Mouse (Mus musculus): ENCODE results near the gene Tnfsf13. TPM values are rescaled to one million over a fixed set of nuclear protein-coding genes. Genes with fewer than 3 reads are reported as not detected.
"Not testable (repeated sequence)": the region's sequence is repeated elsewhere in the genome, so short reads cannot be mapped to it uniquely, and the experiment has no call there.

Gene Tnfsf13
- polyA plus RNA-seq (2012), result not detected in 2 replicates

DNA sequence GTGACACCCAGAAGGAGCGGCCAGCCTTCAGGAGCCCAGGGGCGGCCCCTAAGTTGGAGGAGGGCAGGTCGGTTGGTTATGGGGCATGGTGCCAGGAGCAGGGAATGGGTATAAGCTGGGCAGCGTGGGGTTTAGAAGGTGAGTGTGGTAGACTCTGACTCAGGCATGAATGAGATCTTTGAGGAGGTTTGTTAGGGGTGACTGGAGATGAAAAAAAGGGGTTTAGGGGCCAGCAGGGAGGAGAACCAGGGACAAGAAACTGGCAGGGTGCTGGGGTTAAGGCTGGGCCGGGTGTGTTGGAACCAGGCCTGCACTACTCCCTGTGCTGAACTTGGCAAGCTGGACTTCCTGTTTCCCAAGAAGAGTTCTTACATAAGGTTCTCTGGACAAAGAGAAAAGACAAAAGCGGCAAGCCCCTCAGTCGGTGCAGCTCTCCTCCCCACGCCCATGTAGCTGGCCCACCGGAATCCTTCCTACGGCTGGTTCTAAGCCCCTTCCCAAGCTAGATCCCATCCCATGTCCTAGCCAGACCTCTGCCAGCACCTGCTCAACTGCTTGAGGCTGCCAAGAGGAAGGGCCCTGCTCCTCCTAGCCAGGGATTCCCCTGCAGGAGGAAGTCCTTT is at the start of gene Tnfsf13:
Gene Tnfsf13 (minus strand): TSS at position 259 of the 623 bp plus-strand sequence.
- TF ChIP-seq GATA1 (IDR thresholded peaks at IDR 0.05; ENCODE audit: low read length), result no peak
- TF ChIP-seq TAL1 (IDR thresholded peaks at IDR 0.05; ENCODE audit: low read length), result no peak
- H3K9me3 ChIP-seq (ENCODE audit: control insufficient read depth, low read length), result no peaks in the 10 kb centered on the region
- no peaks in the 10 kb centered on the region; the same call in 1 of the 2 replicates for H3K36me3 ChIP-seq (ENCODE audit: control insufficient read depth)
- H3K4me3 ChIP-seq (replicated peaks), result no peak within 1 kb of the TSS
- peaks cover 7% of the 10 kb centered on the region for H3K27me3 ChIP-seq (ENCODE audit: control insufficient read depth)
- H3K4me1 ChIP-seq (ENCODE audit: control insufficient read depth), result peaks cover 34% of the 10 kb centered on the region

DNA sequence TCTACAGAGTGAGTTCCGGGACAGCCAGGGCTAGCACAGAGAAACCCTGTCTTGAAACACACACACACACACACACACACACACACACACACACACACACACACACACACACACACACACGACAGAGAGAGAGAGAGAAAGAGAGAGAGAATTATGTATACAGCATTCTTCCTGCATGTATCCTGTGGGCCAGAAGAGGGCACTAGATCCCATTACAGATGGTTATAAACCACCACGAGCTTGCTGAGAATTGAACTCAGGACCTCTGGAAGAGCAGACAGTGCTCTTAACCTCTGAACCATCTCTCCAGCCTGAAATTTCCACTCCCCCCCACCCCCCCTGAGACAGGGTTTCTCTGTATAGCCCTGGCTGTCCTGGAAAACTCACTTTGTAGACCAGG is 45.8 kb upstream of the Tnfsf13 start:
- H3K4me3 ChIP-seq (replicated peaks); H3K4me1 ChIP-seq (ENCODE audit: control insufficient read depth); H3K27me3 ChIP-seq (ENCODE audit: control insufficient read depth); H3K9me3 ChIP-seq (ENCODE audit: control insufficient read depth, low read length): not testable (repeated sequence)
- H3K36me3 ChIP-seq (ENCODE audit: control insufficient read depth), result peaks cover 38% of the 10 kb centered on the region

DNA sequence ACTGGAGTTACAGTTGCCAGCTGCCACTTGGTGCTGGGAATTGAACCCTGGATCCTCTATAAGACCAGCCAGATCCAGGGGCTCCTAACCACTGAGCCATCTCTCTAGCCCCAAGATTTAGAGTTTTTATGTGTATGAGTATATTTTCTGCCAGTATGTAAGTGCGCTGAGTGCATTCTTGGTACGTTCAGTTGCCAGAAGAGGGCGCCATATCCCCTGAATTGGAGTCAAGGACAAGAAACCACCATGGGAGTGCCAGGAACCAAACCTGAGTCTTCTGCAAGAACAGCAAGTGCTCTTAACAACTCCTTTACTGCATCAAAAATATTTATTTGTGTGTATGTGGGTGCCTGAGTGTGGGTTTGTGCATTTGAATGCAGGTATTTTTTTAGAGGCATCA is 43.5 kb upstream of the Tnfsf13 start:
- Histone ChIP-seq H3K4me1 (ENCODE audit: control insufficient read depth) (peaks cover 13% of the 10 kb centered on the region), H3K36me3 (ENCODE audit: control insufficient read depth) (peaks cover 14% of the 10 kb centered on the region), H3K9me3 (ENCODE audit: control insufficient read depth, low read length) (peaks cover 9% of the 10 kb centered on the region), H3K4me3 (replicated peaks) (no peak overlapping the region), H3K27me3 (ENCODE audit: control insufficient read depth) (no peaks in the 10 kb centered on the region)
- TF ChIP-seq TAL1 (IDR thresholded peaks at IDR 0.05; ENCODE audit: low read length) (no peak), GATA1 (IDR thresholded peaks at IDR 0.05; ENCODE audit: low read length) (no peak)

DNA sequence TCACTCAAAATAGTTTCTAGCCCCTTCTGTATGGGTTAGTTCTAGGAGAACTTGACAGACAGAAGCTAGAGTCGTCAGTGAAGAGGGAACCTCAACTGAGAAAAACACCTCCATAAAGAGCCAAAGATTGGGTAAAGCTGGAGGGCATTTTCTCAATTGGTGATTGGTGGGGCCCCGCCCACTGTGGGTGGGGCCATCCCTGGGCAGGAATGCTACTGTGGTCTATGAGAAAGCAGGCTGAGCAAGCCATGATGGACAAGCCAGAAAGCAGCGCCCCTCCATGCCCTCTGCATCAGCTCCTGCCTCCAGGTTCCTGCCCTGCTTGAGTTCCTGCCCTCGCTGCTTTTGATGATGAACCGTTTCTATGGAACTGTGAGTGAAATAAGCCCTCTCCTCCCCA is 40.4 kb upstream of the Tnfsf13 start:
- Histone ChIP-seq H3K4me3 (replicated peaks) (no peak overlapping the region), H3K36me3 (ENCODE audit: control insufficient read depth) (no peaks in the 10 kb centered on the region), H3K27me3 (ENCODE audit: control insufficient read depth) (no peaks in the 10 kb centered on the region), H3K4me1 (ENCODE audit: control insufficient read depth) (peaks cover 18% of the 10 kb centered on the region), H3K9me3 (ENCODE audit: control insufficient read depth, low read length) (peaks cover 9% of the 10 kb centered on the region)
- TF ChIP-seq TAL1 (IDR thresholded peaks at IDR 0.05; ENCODE audit: low read length), result no peak
- TF ChIP-seq GATA1 (IDR thresholded peaks at IDR 0.05; ENCODE audit: low read length), result no peak

DNA sequence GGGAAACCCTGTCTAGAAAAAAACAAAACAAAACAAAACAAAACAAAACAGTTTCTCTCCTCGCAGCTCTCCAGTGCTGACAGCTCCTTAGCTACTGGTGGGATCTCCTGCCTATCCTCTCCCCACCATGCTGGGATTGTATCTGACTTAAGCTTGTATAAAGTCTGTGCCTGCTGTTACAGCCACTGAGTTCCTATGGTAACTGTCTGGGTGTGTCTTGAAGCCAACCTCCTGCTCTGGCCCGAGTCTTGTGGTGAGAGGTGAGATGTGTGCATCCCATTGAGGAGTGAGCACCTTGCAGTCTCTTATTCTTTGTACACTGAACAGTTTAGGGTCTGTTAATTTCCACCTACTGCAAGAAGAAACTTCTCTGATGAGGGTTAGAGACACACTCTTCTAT is 37.5 kb upstream of the Tnfsf13 start:
- Histone ChIP-seq H3K27me3 (ENCODE audit: control insufficient read depth) (no peaks in the 10 kb centered on the region), H3K9me3 (ENCODE audit: control insufficient read depth, low read length) (peaks cover 9% of the 10 kb centered on the region), H3K36me3 (ENCODE audit: control insufficient read depth) (no peaks in the 10 kb centered on the region), H3K4me1 (ENCODE audit: control insufficient read depth) (peaks cover 37% of the 10 kb centered on the region), H3K4me3 (replicated peaks) (no peak overlapping the region)
- TF ChIP-seq GATA1 (IDR thresholded peaks at IDR 0.05; ENCODE audit: low read length), result no peak
- TF ChIP-seq TAL1 (IDR thresholded peaks at IDR 0.05; ENCODE audit: low read length), result no peak

DNA sequence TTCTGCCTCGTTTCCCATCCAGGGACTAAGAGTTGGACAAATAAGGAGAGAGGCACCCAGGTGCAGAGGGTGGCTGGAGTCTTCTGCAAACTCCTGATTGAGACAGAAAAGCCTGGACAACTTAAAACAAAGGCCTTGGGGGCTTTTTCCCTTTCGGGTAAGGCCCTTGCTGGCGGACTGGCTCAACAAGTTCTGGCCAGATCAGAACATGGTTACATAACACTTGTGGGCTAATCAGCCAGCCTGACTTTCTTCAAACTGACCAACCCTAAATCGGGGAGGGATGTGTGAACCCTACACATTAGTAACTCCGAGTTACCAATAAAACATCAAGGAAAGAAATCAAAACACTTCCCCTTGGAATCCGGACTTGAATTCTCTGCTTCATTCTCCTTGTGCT is 35.3 kb upstream of the Tnfsf13 start:
- Histone ChIP-seq H3K36me3 (ENCODE audit: control insufficient read depth) (no peaks in the 10 kb centered on the region), H3K27me3 (ENCODE audit: control insufficient read depth) (no peaks in the 10 kb centered on the region), H3K9me3 (ENCODE audit: control insufficient read depth, low read length) (peaks cover 9% of the 10 kb centered on the region), H3K4me1 (ENCODE audit: control insufficient read depth) (peaks cover 50% of the 10 kb centered on the region), H3K4me3 (replicated peaks) (no peak overlapping the region)
- TF ChIP-seq TAL1 (IDR thresholded peaks at IDR 0.05; ENCODE audit: low read length) (no peak), GATA1 (IDR thresholded peaks at IDR 0.05; ENCODE audit: low read length) (no peak)

DNA sequence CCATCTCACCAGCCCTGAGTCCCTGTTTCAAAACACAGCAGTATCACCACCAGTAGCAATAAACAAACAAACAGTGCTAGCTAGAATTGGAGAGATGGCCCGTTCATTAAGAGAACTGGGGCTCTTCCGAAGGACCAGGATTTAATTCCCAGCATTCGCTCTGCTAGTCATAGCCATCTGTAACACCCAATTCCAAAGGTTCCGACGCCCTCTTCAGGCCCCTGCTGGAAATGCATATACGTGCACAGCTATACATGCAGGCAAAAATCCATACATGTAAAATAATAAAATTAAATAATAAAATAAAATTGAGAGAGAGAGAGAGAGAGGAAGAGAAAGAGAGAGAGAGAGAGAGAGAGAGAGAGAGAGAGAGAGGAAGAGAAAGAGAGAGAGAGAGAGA is 33.8 kb upstream of the Tnfsf13 start:
- Histone ChIP-seq H3K4me3 (replicated peaks) (no peak overlapping the region), H3K36me3 (ENCODE audit: control insufficient read depth) (no peaks in the 10 kb centered on the region), H3K9me3 (ENCODE audit: control insufficient read depth, low read length) (peaks cover 5% of the 10 kb centered on the region), H3K4me1 (ENCODE audit: control insufficient read depth) (peaks cover 52% of the 10 kb centered on the region), H3K27me3 (ENCODE audit: control insufficient read depth) (no peaks in the 10 kb centered on the region)
- TF ChIP-seq GATA1 (IDR thresholded peaks at IDR 0.05; ENCODE audit: low read length) (no peak), TAL1 (IDR thresholded peaks at IDR 0.05; ENCODE audit: low read length) (no peak)

DNA sequence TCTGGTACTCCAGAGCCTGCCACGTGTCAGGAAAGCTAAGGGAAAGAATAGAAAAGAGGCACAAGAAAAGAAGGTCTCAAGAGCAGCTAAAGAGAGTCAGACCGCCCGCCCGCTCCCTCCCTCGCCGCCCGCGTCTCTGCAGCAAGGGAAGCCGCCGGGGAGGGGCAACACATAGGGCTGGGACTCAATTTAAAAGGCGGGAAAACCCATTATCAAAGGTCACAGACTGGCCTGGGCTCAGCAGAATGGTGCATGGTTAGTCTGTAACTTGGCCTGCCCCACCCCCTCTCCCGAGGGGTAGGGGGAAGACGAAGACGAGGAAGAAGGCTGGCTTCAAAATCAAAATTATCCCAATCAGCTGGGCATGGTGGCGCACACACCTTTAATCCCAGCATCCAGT is 33.1 kb upstream of the Tnfsf13 start:
- H3K4me1 ChIP-seq (ENCODE audit: control insufficient read depth), result peaks cover 52% of the 10 kb centered on the region
- peak overlapping the region; percentile 52 for H3K4me3 ChIP-seq (replicated peaks)
- H3K9me3 ChIP-seq (ENCODE audit: control insufficient read depth, low read length), result peaks cover 3% of the 10 kb centered on the region
- H3K36me3 ChIP-seq (ENCODE audit: control insufficient read depth), result no peaks in the 10 kb centered on the region
- H3K27me3 ChIP-seq (ENCODE audit: control insufficient read depth), result no peaks in the 10 kb centered on the region
- TF ChIP-seq TAL1 (IDR thresholded peaks at IDR 0.05; ENCODE audit: low read length) (0 out of 3 replicates have a peak, but pooled peaks have one; percentile 24), GATA1 (IDR thresholded peaks at IDR 0.05; ENCODE audit: low read length) (no peak)

DNA sequence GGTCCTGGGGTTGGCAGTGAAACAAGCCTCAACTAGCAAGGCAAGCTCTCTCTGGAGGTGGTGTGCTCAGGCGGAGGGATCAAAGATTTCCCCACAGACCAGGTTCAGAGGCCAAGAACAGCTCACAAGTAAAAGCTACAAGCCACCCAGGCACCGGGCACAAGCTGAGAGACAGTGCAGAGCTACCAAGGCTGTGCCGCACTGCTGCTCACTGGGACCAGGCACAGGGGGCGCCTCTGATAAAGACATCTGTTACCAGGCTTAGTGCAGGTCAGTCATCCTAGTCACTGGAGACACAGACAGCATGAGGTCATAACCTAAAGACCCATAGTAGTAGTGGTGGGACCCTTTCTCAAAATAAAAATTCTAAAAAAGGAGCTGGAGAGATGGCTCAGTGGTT is 31.4 kb upstream of the Tnfsf13 start:
- no peak overlapping the region for H3K4me3 ChIP-seq (replicated peaks)
- no peak for TF ChIP-seq TAL1 (IDR thresholded peaks at IDR 0.05; ENCODE audit: low read length)
- no peak for TF ChIP-seq GATA1 (IDR thresholded peaks at IDR 0.05; ENCODE audit: low read length)
- H3K9me3 ChIP-seq (ENCODE audit: control insufficient read depth, low read length), result peaks cover 3% of the 10 kb centered on the region
- no peaks in the 10 kb centered on the region for H3K27me3 ChIP-seq (ENCODE audit: control insufficient read depth)
- H3K4me1 ChIP-seq (ENCODE audit: control insufficient read depth), result peaks cover 48% of the 10 kb centered on the region
- H3K36me3 ChIP-seq (ENCODE audit: control insufficient read depth), result no peaks in the 10 kb centered on the region

DNA sequence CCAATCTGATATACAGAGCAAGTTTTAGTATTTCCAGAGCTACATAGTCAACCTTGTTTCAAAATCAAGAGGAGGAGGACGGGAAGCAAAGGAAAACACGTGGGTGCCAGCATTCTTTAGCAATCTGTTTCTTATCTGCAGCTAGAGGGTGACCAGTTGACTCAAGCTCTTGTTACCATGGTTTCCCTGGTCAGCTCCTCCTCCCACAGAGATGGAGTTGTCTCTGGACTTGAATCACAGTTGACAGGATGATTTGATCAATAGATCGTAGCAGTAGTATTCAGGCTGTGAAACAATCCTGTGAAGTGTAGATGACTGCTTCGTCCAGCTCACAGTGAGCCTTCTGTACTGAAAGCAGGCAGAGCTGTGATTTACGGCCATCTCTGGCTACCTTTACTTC is 30.3 kb upstream of the Tnfsf13 start:
- TF ChIP-seq GATA1 (IDR thresholded peaks at IDR 0.05; ENCODE audit: low read length) (no peak), TAL1 (IDR thresholded peaks at IDR 0.05; ENCODE audit: low read length) (no peak)
- Histone ChIP-seq H3K4me3 (replicated peaks) (no peak overlapping the region), H3K9me3 (ENCODE audit: control insufficient read depth, low read length) (peaks cover 3% of the 10 kb centered on the region), H3K27me3 (ENCODE audit: control insufficient read depth) (no peaks in the 10 kb centered on the region), H3K36me3 (ENCODE audit: control insufficient read depth) (no peaks in the 10 kb centered on the region), H3K4me1 (ENCODE audit: control insufficient read depth) (peaks cover 54% of the 10 kb centered on the region)
